Mouse (Mus musculus): ENCODE results near the gene Tbcel. TPM values are rescaled to one million over a fixed set of nuclear protein-coding genes. Genes with fewer than 3 reads are reported as not detected.

Tbcel gene
- total and polyA plus RNA-seq, 2 experiments from 2014 or later = 3.8 to 22.6 TPM

- H3K4me2 ChIP-seq (ENCODE audit: low read depth, low read length) = no peak overlapping the region
- H3K36me3 ChIP-seq (ENCODE audit: insufficient read depth, low read length) = no peaks in the 10 kb centered on the region
- H3K4me3 ChIP-seq (ENCODE audit: low read length) = no peak overlapping the region
- ATAC-seq = no peak
- no peak for TF ChIP-seq CTCF (IDR thresholded peaks at IDR 0.05; ENCODE audit: low read depth)
- H3K4me1 ChIP-seq (ENCODE audit: insufficient read depth, low read length) = no peaks in the 10 kb centered on the region; the same call in 1 of the 2 replicates
- H3K9me3 ChIP-seq (ENCODE audit: low read length) = no peaks in the 10 kb centered on the region
- H3K9ac ChIP-seq (replicated peaks; ENCODE audit: low read length) = no peak overlapping the region
- WGBS = 67% methylated on average over 9 of the region's 9 CpGs
- DNase-seq (ENCODE audit: low spot score) = no peak
- H3K27ac ChIP-seq = no peak overlapping the region
- no peaks in the 10 kb centered on the region for H3K27me3 ChIP-seq (ENCODE audit: insufficient read depth, low read length)
Measured at GRCm38 (mm10) chr9:42458741-42459515, 48.7 kb downstream of the Tbcel start.

GRCm38 (mm10) chr9:42457501-42457900 lies 50.1 kb downstream of the Tbcel start:
- no peak for DNase-seq (ENCODE audit: low spot score)
- no peak overlapping the region for H3K27ac ChIP-seq
- H3K4me2 ChIP-seq (ENCODE audit: low read depth, low read length) = no peak overlapping the region
- no peak for ATAC-seq
- WGBS = 95% methylated on average over 8 of the region's 8 CpGs
- H3K9ac ChIP-seq (replicated peaks; ENCODE audit: low read length) = no peak overlapping the region
- no peaks in the 10 kb centered on the region for H3K9me3 ChIP-seq (ENCODE audit: low read length)
- no peaks in the 10 kb centered on the region for H3K27me3 ChIP-seq (ENCODE audit: insufficient read depth, low read length)
- no peaks in the 10 kb centered on the region; the same call in 1 of the 2 replicates for H3K4me1 ChIP-seq (ENCODE audit: insufficient read depth, low read length)
- TF ChIP-seq CTCF (IDR thresholded peaks at IDR 0.05; ENCODE audit: low read depth) = no peak
- H3K4me3 ChIP-seq (ENCODE audit: low read length) = no peak overlapping the region
- no peaks in the 10 kb centered on the region for H3K36me3 ChIP-seq (ENCODE audit: insufficient read depth, low read length)

- no peaks in the 10 kb centered on the region for H3K9me3 ChIP-seq (ENCODE audit: low read length)
- no peak for TF ChIP-seq CTCF (IDR thresholded peaks at IDR 0.05; ENCODE audit: low read depth)
- ATAC-seq = no peak
Measured at GRCm38 (mm10) chr9:42454364-42454763, 53.2 kb downstream of the Tbcel start.

GRCm38 (mm10) chr9:42449043-42449442 lies 58.6 kb downstream of the Tbcel start:
- no peaks in the 10 kb centered on the region for H3K4me1 ChIP-seq (ENCODE audit: insufficient read depth, low read length)
- 88% methylated on average over 6 of the region's 6 CpGs for WGBS
- H3K36me3 ChIP-seq (ENCODE audit: insufficient read depth, low read length) = peaks cover 24% of the 10 kb centered on the region; the same call in 1 of the 2 replicates
- H3K9ac ChIP-seq (replicated peaks; ENCODE audit: low read length) = no peak overlapping the region
- no peaks in the 10 kb centered on the region for H3K27me3 ChIP-seq (ENCODE audit: insufficient read depth, low read length)
- no peak overlapping the region for H3K27ac ChIP-seq
- H3K4me3 ChIP-seq (ENCODE audit: low read length) = no peak overlapping the region
- TF ChIP-seq CTCF (IDR thresholded peaks at IDR 0.05; ENCODE audit: low read depth) = no peak
- no peak for DNase-seq (ENCODE audit: low spot score)
- ATAC-seq = no peak
- H3K9me3 ChIP-seq (ENCODE audit: low read length) = no peaks in the 10 kb centered on the region
- no peak overlapping the region for H3K4me2 ChIP-seq (ENCODE audit: low read depth, low read length)

More at GRCm38 (mm10) chr9:42454364-42454763, 53.2 kb downstream of the Tbcel start:
- H3K4me2 ChIP-seq (ENCODE audit: low read depth, low read length) = no peak overlapping the region
- no peak overlapping the region for H3K4me3 ChIP-seq (ENCODE audit: low read length)
- peaks cover 5% of the 10 kb centered on the region; the same call in 1 of the 2 replicates for H3K36me3 ChIP-seq (ENCODE audit: insufficient read depth, low read length)
- no peak overlapping the region for H3K9ac ChIP-seq (replicated peaks; ENCODE audit: low read length)
- 81% methylated on average over 8 of the region's 8 CpGs for WGBS
- no peak overlapping the region for H3K27ac ChIP-seq
- H3K4me1 ChIP-seq (ENCODE audit: insufficient read depth, low read length) = no peaks in the 10 kb centered on the region; the same call in 1 of the 2 replicates
- DNase-seq (ENCODE audit: low spot score) = no peak
- no peaks in the 10 kb centered on the region for H3K27me3 ChIP-seq (ENCODE audit: insufficient read depth, low read length)

DNA sequence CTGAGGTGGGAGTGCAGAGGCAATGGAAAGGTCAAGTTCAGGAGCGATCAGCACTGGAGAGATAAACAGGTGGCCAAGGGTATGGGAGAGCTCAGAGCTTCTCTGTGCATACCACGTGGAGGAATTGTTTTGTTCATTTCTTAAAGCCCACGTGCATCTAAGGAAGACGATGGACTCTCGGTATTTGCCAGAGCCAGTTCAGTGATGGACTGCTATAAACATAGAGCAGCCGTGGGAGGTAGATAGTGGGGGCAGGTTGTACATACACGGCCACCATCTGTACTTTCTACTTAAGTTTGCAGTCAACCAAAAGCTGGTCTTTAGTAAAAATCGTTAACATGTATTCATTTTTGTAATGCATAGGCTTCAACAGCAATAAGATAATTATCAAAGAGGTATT lies 65.5 kb downstream of the Tbcel start:
- H3K4me1 ChIP-seq (ENCODE audit: insufficient read depth, low read length) = no peaks in the 10 kb centered on the region
- no peaks in the 10 kb centered on the region for H3K27me3 ChIP-seq (ENCODE audit: insufficient read depth, low read length)
- no peak for TF ChIP-seq CTCF (IDR thresholded peaks at IDR 0.05; ENCODE audit: low read depth)
- DNase-seq (ENCODE audit: low spot score) = no peak
- no peak overlapping the region for H3K9ac ChIP-seq (replicated peaks; ENCODE audit: low read length)
- no peak overlapping the region for H3K4me3 ChIP-seq (ENCODE audit: low read length)
- H3K36me3 ChIP-seq (ENCODE audit: insufficient read depth, low read length) = peaks cover 42% of the 10 kb centered on the region
- WGBS = 95% methylated on average over 8 of the region's 8 CpGs
- ATAC-seq = no peak
- no peaks in the 10 kb centered on the region for H3K9me3 ChIP-seq (ENCODE audit: low read length)
- H3K4me2 ChIP-seq (ENCODE audit: low read depth, low read length) = no peak overlapping the region
- H3K27ac ChIP-seq = no peak overlapping the region

GRCm38 (mm10) chr9:42441234-42441633 lies 66.4 kb downstream of the Tbcel start:
- peaks cover 51% of the 10 kb centered on the region for H3K36me3 ChIP-seq (ENCODE audit: insufficient read depth, low read length)
- H3K4me2 ChIP-seq (ENCODE audit: low read depth, low read length) = no peak overlapping the region
- DNase-seq (ENCODE audit: low spot score) = no peak
- no peak overlapping the region for H3K9ac ChIP-seq (replicated peaks; ENCODE audit: low read length)
- no peaks in the 10 kb centered on the region for H3K4me1 ChIP-seq (ENCODE audit: insufficient read depth, low read length)
- no peak for ATAC-seq
- no peaks in the 10 kb centered on the region for H3K9me3 ChIP-seq (ENCODE audit: low read length)
- H3K4me3 ChIP-seq (ENCODE audit: low read length) = no peak overlapping the region
- 98% methylated on average over 2 of the region's 2 CpGs for whole genome bisulfite sequencing
- no peak for TF ChIP-seq CTCF (IDR thresholded peaks at IDR 0.05; ENCODE audit: low read depth)
- no peak overlapping the region for H3K27ac ChIP-seq
- H3K27me3 ChIP-seq (ENCODE audit: insufficient read depth, low read length) = no peaks in the 10 kb centered on the region

DNA sequence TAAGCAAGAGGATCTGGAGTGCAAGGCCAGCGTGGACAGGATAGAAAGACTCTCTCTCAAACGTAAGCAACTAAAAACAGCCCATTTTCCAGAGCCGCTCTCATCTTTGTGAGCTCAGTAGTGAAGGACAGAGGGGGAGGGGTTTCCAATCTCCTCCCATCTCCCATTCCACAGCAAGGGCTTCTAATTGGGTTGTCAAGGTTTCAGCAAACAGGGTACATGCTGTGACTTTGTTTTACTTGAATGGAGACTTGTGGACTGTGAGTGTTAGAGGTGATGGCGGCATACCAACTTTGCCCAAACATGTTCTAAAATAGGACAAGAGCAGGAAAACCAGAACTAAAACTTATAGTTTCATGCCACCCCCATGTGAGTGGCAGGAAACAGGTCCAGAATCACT lies 68.2 kb downstream of the Tbcel start:
- ATAC-seq (peak; percentile 73), DNase-seq (ENCODE audit: low spot score) (peak; percentile 59)
- Histone ChIP-seq H3K27me3 (ENCODE audit: insufficient read depth, low read length) (no peaks in the 10 kb centered on the region), H3K4me1 (ENCODE audit: insufficient read depth, low read length) (no peaks in the 10 kb centered on the region), H3K9ac (replicated peaks; ENCODE audit: low read length) (no peak overlapping the region), H3K4me3 (ENCODE audit: low read length) (no peak overlapping the region), H3K4me2 (ENCODE audit: low read depth, low read length) (no peak overlapping the region), H3K9me3 (ENCODE audit: low read length) (no peaks in the 10 kb centered on the region), H3K27ac (no peak overlapping the region; the same call in 1 of the 2 replicates), H3K36me3 (ENCODE audit: insufficient read depth, low read length) (peaks cover 47% of the 10 kb centered on the region)
- WGBS = 32% methylated on average over 4 of the region's 4 CpGs
- no peak for TF ChIP-seq CTCF (IDR thresholded peaks at IDR 0.05; ENCODE audit: low read depth)
